Mouse (Mus musculus) c-Kit-positive CD71-negative TER-119-negative erythroid progenitor cells, embryonic 14.5 days (primary cell): ENCODE data around the gene Cep131.

Source experiments
- DNase-seq: peaks from one replicate; pipeline ENCODE4 v3.0.0-alpha.2; 2013; ENCODE audit warnings: low read depth

The Cep131 gene

GRCm38 (mm10) chr11:120052274-120052673 lies 34.4 kb downstream of the Cep131 start:
- DNase-seq = no peak

- DNase-seq = no peak
These were observed 35.4 kb downstream of the Cep131 start for GRCm38 (mm10) chr11:120051124-120051811.

GRCm38 (mm10) chr11:120049067-120049466 lies 37.6 kb downstream of the Cep131 start:
- no peak for DNase-seq

GRCm38 (mm10) chr11:120048252-120048556 lies 38.4 kb downstream of the Cep131 start:
- DNase-seq = no peak

GRCm38 (mm10) chr11:120047531-120048251 lies 38.9 kb downstream of the Cep131 start:
- DNase-seq = no peak

- no peak for DNase-seq
These were observed 40.0 kb downstream of the Cep131 start, which contains the start of gene Aatk for GRCm38 (mm10) chr11:120046553-120047191. TSS of gene Aatk (minus strand) at chr11:120047167.

GRCm38 (mm10) chr11:120045839-120046552 lies 40.6 kb downstream of the Cep131 start:
- DNase-seq = no peak

GRCm38 (mm10) chr11:120045341-120045740 lies 41.3 kb downstream of the Cep131 start:
- DNase-seq = no peak

GRCm38 (mm10) chr11:120042141-120042838 lies 44.3 kb downstream of the Cep131 start:
- no peak for DNase-seq

GRCm38 (mm10) chr11:120041191-120042123 lies 45.2 kb downstream of the Cep131 start:
- DNase-seq = no peak

GRCm38 (mm10) chr11:120040440-120040839 lies 46.2 kb downstream of the Cep131 start:
- no peak for DNase-seq

- no peak for DNase-seq
These were observed 47.0 kb downstream of the Cep131 start for GRCm38 (mm10) chr11:120039581-120039980.

GRCm38 (mm10) chr11:120034762-120035161 lies 51.9 kb downstream of the Cep131 start:
- DNase-seq = no peak

- DNase-seq = no peak
These were observed 52.3 kb downstream of the Cep131 start for GRCm38 (mm10) chr11:120034306-120034705.

- no peak for DNase-seq
These were observed 53.2 kb downstream of the Cep131 start for GRCm38 (mm10) chr11:120033473-120033872.

GRCm38 (mm10) chr11:120032052-120032451 lies 54.6 kb downstream of the Cep131 start:
- DNase-seq = no peak

GRCm38 (mm10) chr11:120030145-120030901 lies 56.3 kb downstream of the Cep131 start:
- no peak for DNase-seq

- no peak for DNase-seq
These were observed 57.0 kb downstream of the Cep131 start for GRCm38 (mm10) chr11:120029431-120030144.
